Mouse (Mus musculus) spleen, adult 2 months (tissue): ENCODE results near the gene Tchhl1. TPM values are rescaled to one million over a fixed set of nuclear protein-coding genes. Genes with fewer than 3 reads are reported as not detected.
A peak's percentile ranks its signal among the peaks of the same experiment; 100 is the strongest.

Source experiments
- DNase-seq, 2 experiments: peaks; one replicate each; pipeline versions ENCODE4 v3.0.0 to v3.0.0-alpha.2; 2012 to 2021; ENCODE audit warnings: low spot score in 2 of 2, low read depth in 1 of 2
- H3K27ac ChIP-seq: fragments of 200-500 bp; 2 replicates; pipeline ENCODE4 v1.5.1; 2012; ENCODE audit warnings: low read length, inconsistent platforms; ENCODE audit not compliant: insufficient read depth
- H3K27me3 ChIP-seq: fragments of 200-500 bp; 2 replicates; pipeline ENCODE4 v1.6.1; 2012; ENCODE audit warnings: mild to moderate bottlenecking, moderate library complexity, low read length, inconsistent platforms; ENCODE audit not compliant: control insufficient read depth, insufficient read depth
- H3K36me3 ChIP-seq: fragments of 200-500 bp; 2 replicates; pipeline ENCODE4 v1.6.1; 2012; ENCODE audit warnings: mild to moderate bottlenecking, low read length, inconsistent platforms; ENCODE audit not compliant: control insufficient read depth, insufficient read depth
- H3K4me1 ChIP-seq: fragments of 200-500 bp; 2 replicates; pipeline ENCODE4 v1.6.1; 2011; ENCODE audit warnings: inconsistent platforms; ENCODE audit not compliant: control insufficient read depth, insufficient read depth, insufficient read length
- H3K4me3 ChIP-seq: fragments of 200-500 bp; 2 replicates; pipeline ENCODE4 v1.5.1; 2011; ENCODE audit warnings: mild to moderate bottlenecking, inconsistent platforms; ENCODE audit not compliant: insufficient read depth, insufficient read length; ENCODE audit errors: extremely low read depth
- CTCF ChIP-seq: fragments of 200-500 bp; IDR thresholded peaks from 2 replicates; pipeline ENCODE4 v1.5.1; 2011; ENCODE audit warnings: mild to moderate bottlenecking, inconsistent platforms; ENCODE audit not compliant: insufficient read depth, insufficient read length, insufficient replicate concordance; ENCODE audit errors: extremely low read depth
- POLR2A ChIP-seq: fragments of 200-500 bp; IDR thresholded peaks from 2 replicates; pipeline ENCODE4 v1.6.1; 2011; ENCODE audit warnings: low read depth, low read length, inconsistent platforms
- WGBS: fragments of 180-500 bp; shearing (Covaris S2); methylation state at CpG from one replicate; pipeline ENCODE4 v1.1.7; 2018; 5-methylcytosine and 5-hydroxymethylcytosine counted together
- polyA plus RNA-seq: library from polyadenylated mRNA; depleted of rRNA; stranded (reverse); fragments of >200 nt; gene quantifications from 2 replicates; pipeline ENCODE4 v1.2.3, GENCODE M21; 2012; rRNA removed

Tchhl1 gene
- polyA plus RNA-seq, 1 experiment = not detected

GRCm38 (mm10) chr3:93511801-93512200, 43.2 kb downstream of the Tchhl1 start:
- no peak for DNase-seq
- H3K27me3 ChIP-seq = no peaks in the 10 kb centered on the region
- H3K27ac ChIP-seq = no peak overlapping the region
- no peak overlapping the region for H3K4me3 ChIP-seq
- H3K36me3 ChIP-seq = no peaks in the 10 kb centered on the region
- WGBS = 95% methylated on average over 1 of the region's 1 CpGs
- no peaks in the 10 kb centered on the region for H3K4me1 ChIP-seq
- TF ChIP-seq POLR2A (no peak), CTCF (no peak)

DNA sequence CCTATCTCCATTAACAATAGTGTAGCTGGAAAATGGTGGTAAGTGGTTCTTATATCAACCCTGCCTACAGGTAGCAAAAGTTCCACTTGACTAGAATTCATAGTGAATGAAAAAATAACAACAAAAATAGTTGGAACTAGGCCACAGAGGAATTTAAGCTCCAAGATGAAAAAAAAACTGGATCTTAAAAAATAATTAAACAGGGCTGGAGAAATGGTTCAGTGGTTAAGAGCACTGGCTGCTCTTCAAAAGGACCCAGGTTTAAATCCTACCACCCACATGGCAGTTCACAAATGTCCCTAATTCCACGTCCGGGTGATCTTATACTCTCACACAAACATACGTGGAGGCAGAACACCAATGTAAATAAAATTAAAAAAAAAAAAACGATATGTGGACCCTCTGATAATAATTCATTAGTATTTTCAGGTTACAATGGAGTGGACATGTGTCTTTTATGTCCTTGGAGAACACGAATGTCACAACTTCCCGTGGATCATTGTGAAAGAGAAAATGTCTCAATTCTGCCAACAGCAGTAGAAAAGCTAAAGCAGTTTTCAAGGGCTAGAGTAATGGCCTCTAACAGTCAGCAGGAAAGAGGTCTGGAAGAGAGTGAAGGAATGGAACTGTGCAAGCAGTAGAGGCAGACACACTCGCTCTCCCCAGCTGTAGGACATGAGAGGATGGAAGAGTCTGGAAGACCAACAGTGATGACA, 44.0 kb downstream of the Tchhl1 start:
- TF ChIP-seq CTCF (no peak), POLR2A (no peak)
- Histone ChIP-seq H3K27me3 (no peaks in the 10 kb centered on the region), H3K4me3 (no peak overlapping the region), H3K4me1 (no peaks in the 10 kb centered on the region), H3K36me3 (no peaks in the 10 kb centered on the region), H3K27ac (no peak overlapping the region)
- no peak for DNase-seq
- WGBS = 80% methylated on average over 7 of the region's 7 CpGs

- H3K27me3 ChIP-seq = no peaks in the 10 kb centered on the region
- H3K4me1 ChIP-seq = no peaks in the 10 kb centered on the region
- WGBS = 79% methylated on average over 3 of the region's 3 CpGs
- no peak overlapping the region for H3K27ac ChIP-seq
- no peaks in the 10 kb centered on the region for H3K36me3 ChIP-seq
- no peak for DNase-seq
- no peak overlapping the region for H3K4me3 ChIP-seq
- TF ChIP-seq CTCF (no peak), POLR2A (no peak)
Observed at GRCm38 (mm10) chr3:93514628-93515027, 46.1 kb downstream of the Tchhl1 start.

- WGBS = 84% methylated on average over 2 of the region's 2 CpGs
- TF ChIP-seq POLR2A (no peak), CTCF (no peak)
- Histone ChIP-seq H3K4me1 (peaks cover 2% of the 10 kb centered on the region; the same call in 1 of the 2 replicates), H3K36me3 (no peaks in the 10 kb centered on the region), H3K27ac (no peak overlapping the region), H3K27me3 (no peaks in the 10 kb centered on the region), H3K4me3 (no peak overlapping the region)
- no peak for DNase-seq
Observed at GRCm38 (mm10) chr3:93517343-93517742, 48.8 kb downstream of the Tchhl1 start.

- no peaks in the 10 kb centered on the region for H3K27me3 ChIP-seq
- peaks cover 2% of the 10 kb centered on the region; the same call in 1 of the 2 replicates for H3K36me3 ChIP-seq
- no peak for TF ChIP-seq CTCF
- no peak for TF ChIP-seq POLR2A
- peaks cover 2% of the 10 kb centered on the region; the same call in 1 of the 2 replicates for H3K4me1 ChIP-seq
- DNase-seq = no peak
- no peak overlapping the region; the same call in 1 of the 2 replicates for H3K27ac ChIP-seq
- WGBS = 56% methylated on average over 5 of the region's 5 CpGs
- no peak overlapping the region for H3K4me3 ChIP-seq
Observed at GRCm38 (mm10) chr3:93519856-93520329, 51.3 kb downstream of the Tchhl1 start.

- Histone ChIP-seq H3K27me3 (no peaks in the 10 kb centered on the region), H3K4me3 (peak within 1 kb of the TSS; percentile 69), H3K4me1 (peaks cover 2% of the 10 kb centered on the region; the same call in 1 of the 2 replicates), H3K36me3 (peaks cover 2% of the 10 kb centered on the region; the same call in 1 of the 2 replicates), H3K27ac (peak within 1 kb of the TSS; percentile 60)
- peak in 1 of 2 experiments; percentile 56 for DNase-seq
- 1% methylated on average over 38 of the region's 38 CpGs for WGBS
- TF ChIP-seq POLR2A (peak; percentile 30; the same call in 1 of the 2 replicates), CTCF (no peak)
Observed at GRCm38 (mm10) chr3:93520330-93521193, 52.0 kb downstream of the Tchhl1 start, which contains the start of gene S100a11. S100a11 (plus strand) TSS chr3:93520488.

Other genes with a start within 250 kb of the Tchhl1 start
- not detected in 2 replicates for gene Flg, start 195.2 kb upstream of the Tchhl1 start, polyA plus RNA-seq
- not detected in 2 replicates for gene Hrnr, start 149.0 kb upstream of the Tchhl1 start, polyA plus RNA-seq
- not detected in 2 replicates for gene Rptn, start 75.1 kb upstream of the Tchhl1 start, polyA plus RNA-seq
- gene Tchh, start 26.4 kb upstream of the Tchhl1 start, polyA plus RNA-seq = 0.01 TPM in 1 of 2 replicates, not detected in the other
- 69.2 and 72.5 TPM in 2 replicates for gene S100a11, start 51.7 kb downstream of the Tchhl1 start, polyA plus RNA-seq
- 36.2 and 39.0 TPM in 2 replicates for gene S100a10, start 86.3 kb downstream of the Tchhl1 start, polyA plus RNA-seq
- gene Tdpoz2, start 183.9 kb downstream of the Tchhl1 start, polyA plus RNA-seq = not detected in 2 replicates
- not detected in 2 replicates for gene Tdpoz1, start 207.6 kb downstream of the Tchhl1 start, polyA plus RNA-seq
- gene Gm37596, start 224.3 kb downstream of the Tchhl1 start, polyA plus RNA-seq = not detected in 2 replicates